Mouse (Mus musculus) MEL (cell line): ENCODE measurements around the gene Dhx58. TPM values are rescaled to one million over a fixed set of nuclear protein-coding genes. Genes with fewer than 3 reads are reported as not detected.

Experiments
- DNase-seq: peaks from one replicate; pipeline ENCODE4 v3.0.0; 2011; ENCODE audit warnings: low read depth, low spot score
- H3K27ac ChIP-seq: 2 replicates; pipeline ENCODE4 v1.5.1; 2012; ENCODE audit warnings: low read depth, mild to moderate bottlenecking, control low read depth, low read length, moderate library complexity; ENCODE audit not compliant: control insufficient read depth
- H3K27me3 ChIP-seq, 2 experiments: fragments of 150-350 bp in 1 of 2; sonication (generic) in 1 of 2; 2 replicates each; pipeline ENCODE4 v1.6.1; 2012; ENCODE audit warnings: low read length in 2 of 2, mild to moderate bottlenecking in 2 of 2, improper control_type of control experiment in 1 of 2, moderate library complexity in 1 of 2; ENCODE audit not compliant: insufficient read depth in 2 of 2, control insufficient read depth in 1 of 2
- H3K36me3 ChIP-seq, 2 experiments: 2 replicates each; pipeline ENCODE4 v1.6.1; 2012 to 2014; ENCODE audit warnings: low read length in 2 of 2, improper control_type of control experiment in 1 of 2, inconsistent platforms in 1 of 2, mild to moderate bottlenecking in 1 of 2; ENCODE audit not compliant: insufficient read depth in 2 of 2, control insufficient read depth in 1 of 2
- H3K4me1 ChIP-seq, 2 experiments: fragments of 150-350 bp in 1 of 2; sonication (generic) in 1 of 2; 2 replicates each; pipeline ENCODE4 v1.6.1; 2012; ENCODE audit warnings: low read length in 2 of 2, improper control_type of control experiment in 1 of 2, mild to moderate bottlenecking in 1 of 2; ENCODE audit not compliant: insufficient read depth in 2 of 2, control insufficient read depth in 1 of 2
- H3K4me3 ChIP-seq, 2 experiments: fragments of 150-350 bp in 1 of 2; sonication (generic) in 1 of 2; 2 replicates each; pipeline ENCODE4 v1.5.1; 2012; ENCODE audit warnings: low read depth in 2 of 2, low read length in 2 of 2, mild to moderate bottlenecking in 2 of 2, moderate library complexity in 2 of 2, control low read depth in 1 of 2, improper control_type of control experiment in 1 of 2; ENCODE audit not compliant: control insufficient read depth in 1 of 2, insufficient read depth in 1 of 2
- H3K79me2 ChIP-seq: 2 replicates; pipeline ENCODE4 v1.6.1; 2012; ENCODE audit warnings: mild to moderate bottlenecking, low read length, moderate library complexity; ENCODE audit not compliant: control insufficient read depth, poor library complexity, insufficient read depth
- H3K9ac ChIP-seq: 2 replicates; pipeline ENCODE4 v1.6.1; 2012; ENCODE audit warnings: low read depth, mild to moderate bottlenecking, control low read depth, low read length, moderate library complexity; ENCODE audit not compliant: control insufficient read depth, poor library complexity, severe bottlenecking
- H3K9me3 ChIP-seq: fragments of 150-350 bp; sonication (generic); replicated peaks from 2 replicates; pipeline ENCODE4 v1.6.1; 2012; ENCODE audit warnings: mild to moderate bottlenecking, low read length, improper control_type of control experiment, moderate library complexity; ENCODE audit not compliant: insufficient read depth
- CHD1 ChIP-seq: IDR thresholded peaks from 2 replicates; pipeline ENCODE4 v1.6.1; 2012; ENCODE audit warnings: low read depth, mild to moderate bottlenecking, inconsistent platforms, low read length, improper control_type of control experiment
- CHD2 ChIP-seq: IDR thresholded peaks from 2 replicates; pipeline ENCODE4 v1.6.1; 2011; ENCODE audit warnings: low read length, improper control_type of control experiment
- E2F4 ChIP-seq: IDR thresholded peaks from 2 replicates; pipeline ENCODE4 v1.6.1; 2011; ENCODE audit warnings: low read depth, low read length, improper control_type of control experiment, borderline replicate concordance
- ELF1 ChIP-seq: IDR thresholded peaks from 2 replicates; pipeline ENCODE4 v1.6.1; 2014; ENCODE audit warnings: low read depth, mild to moderate bottlenecking, inconsistent platforms, low read length, improper control_type of control experiment, moderate library complexity
- GABPA ChIP-seq: IDR thresholded peaks from 2 replicates; pipeline ENCODE4 v1.6.1; 2012; ENCODE audit warnings: low read depth, mild to moderate bottlenecking, inconsistent platforms, low read length, improper control_type of control experiment, moderate library complexity
- HCFC1 ChIP-seq: IDR thresholded peaks from 2 replicates; pipeline ENCODE4 v1.6.1; 2012; ENCODE audit warnings: low read depth, mild to moderate bottlenecking, inconsistent platforms, low read length, improper control_type of control experiment, moderate library complexity
- MAFK ChIP-seq: IDR thresholded peaks from 2 replicates; pipeline ENCODE4 v1.6.1; 2011; ENCODE audit warnings: low read depth, mild to moderate bottlenecking, low read length, improper control_type of control experiment, borderline replicate concordance
- NRF1 ChIP-seq: IDR thresholded peaks from 2 replicates; pipeline ENCODE4 v1.6.1; 2014; ENCODE audit warnings: low read depth, mild to moderate bottlenecking, inconsistent platforms, low read length, improper control_type of control experiment, moderate library complexity; ENCODE audit not compliant: poor library complexity, insufficient read depth, severe bottlenecking
- POLR2AphosphoS2 ChIP-seq: IDR thresholded peaks from 2 replicates; pipeline ENCODE4 v1.6.1; 2011; ENCODE audit warnings: low read length, improper control_type of control experiment
- POLR2AphosphoS5 ChIP-seq: IDR thresholded peaks from 2 replicates; pipeline ENCODE4 v1.6.1; 2012; ENCODE audit warnings: low read depth, borderline replicate concordance, mild to moderate bottlenecking, inconsistent platforms, low read length, moderate library complexity, mixed read lengths
- RAD21 ChIP-seq: IDR thresholded peaks from 2 replicates; pipeline ENCODE4 v1.6.1; 2011; ENCODE audit warnings: mild to moderate bottlenecking, low read depth, low read length, improper control_type of control experiment
- SIN3A ChIP-seq: IDR thresholded peaks from 2 replicates; pipeline ENCODE4 v1.6.1; 2012; ENCODE audit warnings: low read length, improper control_type of control experiment, inconsistent platforms
- TBP ChIP-seq: IDR thresholded peaks from 2 replicates; pipeline ENCODE4 v1.8.0; 2011; ENCODE audit warnings: low read depth, low read length, improper control_type of control experiment
- TCF12 ChIP-seq: IDR thresholded peaks from 2 replicates; pipeline ENCODE4 v1.6.1; 2014; ENCODE audit warnings: low read depth, mild to moderate bottlenecking, inconsistent platforms, low read length, improper control_type of control experiment, moderate library complexity
- UBTF ChIP-seq: IDR thresholded peaks from 2 replicates; pipeline ENCODE4 v1.6.1; 2012; ENCODE audit warnings: low read depth, mild to moderate bottlenecking, inconsistent platforms, low read length, improper control_type of control experiment, moderate library complexity, borderline replicate concordance; ENCODE audit not compliant: insufficient read depth
- ZC3H11A ChIP-seq: IDR thresholded peaks from 2 replicates; pipeline ENCODE4 v1.6.1; 2012; ENCODE audit warnings: low read depth, mild to moderate bottlenecking, inconsistent platforms, low read length, improper control_type of control experiment
- ZKSCAN1 ChIP-seq: IDR thresholded peaks from 2 replicates; pipeline ENCODE4 v1.6.1; 2012; ENCODE audit warnings: low read depth, mild to moderate bottlenecking, inconsistent platforms, low read length, improper control_type of control experiment, moderate library complexity
- ZMIZ1 ChIP-seq: IDR thresholded peaks from 2 replicates; pipeline ENCODE4 v1.6.1; 2012; ENCODE audit warnings: low read depth, mild to moderate bottlenecking, inconsistent platforms, low read length, improper control_type of control experiment, moderate library complexity
- ZNF384 ChIP-seq: IDR thresholded peaks from 2 replicates; pipeline ENCODE4 v1.6.1; 2012; ENCODE audit warnings: low read depth, mild to moderate bottlenecking, inconsistent platforms, low read length, improper control_type of control experiment
- polyA plus RNA-seq, 2 experiments: library from polyadenylated mRNA; stranded (reverse) in 1 of 2; unstranded in 1 of 2; fragments of >175 nt in 1 of 2; fragments of >200 nt in 1 of 2; gene quantifications; 2 replicates each; pipeline versions ENCODE4 v1.2.1 to v1.2.4; 2012; ENCODE audit warnings: low replicate concordance in 2 of 2, low read depth in 1 of 2; ENCODE audit not compliant: insufficient read length in 2 of 2, insufficient read depth in 1 of 2, missing spikeins in 1 of 2
- total RNA-seq: library from RNA; depleted of rRNA; stranded (reverse); fragments of 300-350 nt; gene quantifications from 2 replicates; pipeline ENCODE4 v1.2.3, GENCODE M21; 2012

The Dhx58 gene
- total and polyA plus RNA-seq, 3 experiments: 3.6 to 3.9 TPM; not detected in 1

DNA sequence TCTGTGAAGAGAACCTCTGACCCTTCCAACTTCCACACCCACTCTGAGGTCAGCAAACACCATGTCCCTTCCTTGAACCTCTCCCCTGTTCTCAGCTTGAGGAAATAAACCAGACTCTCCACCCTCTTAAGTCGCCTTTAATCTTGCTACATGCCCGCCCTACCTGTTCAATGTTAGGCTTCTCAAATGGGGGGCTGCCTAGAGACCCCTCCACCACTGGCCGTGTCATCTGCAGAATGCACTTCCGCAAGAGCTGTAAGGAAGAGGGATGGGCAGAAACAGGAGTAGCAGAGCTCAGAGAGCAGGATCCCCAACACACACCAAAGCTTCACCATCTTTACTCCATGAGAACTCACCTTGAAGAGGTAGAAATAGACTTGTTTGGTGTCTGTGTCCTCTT is 6.9 kb upstream of the Dhx58 start:
- Histone ChIP-seq H3K79me2 (peaks cover 13% of the 10 kb centered on the region), H3K27me3 (no peaks in the 10 kb centered on the region)
- TF ChIP-seq GABPA (no peak), ZC3H11A (no peak), ZNF384 (no peak), SIN3A (no peak), HCFC1 (no peak), E2F4 (no peak), ZKSCAN1 (no peak), UBTF (no peak), POLR2AphosphoS2 (no peak), TCF12 (no peak), ELF1 (no peak), TBP (no peak), ZMIZ1 (no peak), CHD2 (no peak), NRF1 (no peak), RAD21 (no peak), MAFK (no peak)
- TF ChIP-seq, all 39 proteins: peak for 0
- Histone ChIP-seq H3K27ac (no peak overlapping the region), H3K4me3 (no peak overlapping the region), H3K4me1 (peaks cover 5 to 27% of the 10 kb centered on the region in 2 experiments; a peak in 3 of 4 replicates), H3K9me3 (no peaks in the 10 kb centered on the region), H3K9ac (no peak overlapping the region; the same call in 1 of the 2 replicates), H3K36me3 (peaks cover 2 to 28% of the 10 kb centered on the region in 2 experiments; a peak in 3 of 4 replicates)
- no peak for DNase-seq

DNA sequence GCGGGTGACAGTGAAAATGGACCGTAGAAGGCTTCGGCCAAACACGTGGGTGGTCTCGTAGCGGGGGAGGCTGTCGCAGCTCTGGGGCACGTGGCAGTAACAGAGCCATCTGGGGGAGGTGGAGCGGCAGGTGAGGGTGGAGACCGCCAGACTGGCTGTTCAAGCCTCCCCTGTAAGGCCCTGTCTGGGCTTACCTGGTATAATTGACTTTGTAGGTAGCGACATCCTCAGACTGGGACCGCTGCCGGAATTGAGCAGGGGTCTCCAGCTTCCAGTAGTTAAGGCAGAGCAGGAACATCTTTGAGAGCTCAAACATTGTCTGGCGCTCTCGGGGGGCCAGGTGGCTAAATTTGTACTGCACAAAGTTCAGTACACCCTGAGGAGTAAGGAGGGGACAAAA is 6.5 kb upstream of the Dhx58 start:
- no peak for TF ChIP-seq CHD1
- no peak for TF ChIP-seq POLR2AphosphoS5
- TF ChIP-seq, all 39 proteins: peak for 0
- H3K27me3 ChIP-seq: no peaks in the 10 kb centered on the region
- no peak for DNase-seq
- peaks cover 13% of the 10 kb centered on the region for H3K79me2 ChIP-seq
- H3K9ac ChIP-seq: no peak overlapping the region
- H3K27ac ChIP-seq: no peak overlapping the region
- H3K4me3 ChIP-seq: no peak overlapping the region
- H3K9me3 ChIP-seq: no peaks in the 10 kb centered on the region
- peaks cover 5 to 27% of the 10 kb centered on the region in 2 experiments; a peak in 3 of 4 replicates for H3K4me1 ChIP-seq
- H3K36me3 ChIP-seq: peaks cover 2 to 28% of the 10 kb centered on the region in 2 experiments; a peak in 3 of 4 replicates
